Mouse (Mus musculus): Measurements from ENCODE around the gene Yipf4.

Yipf4 gene

GRCm38 (mm10) chr17:74522797-74523723 lies 33.8 kb downstream of the Yipf4 start:
- DNase-seq (ENCODE audit: low read depth, low spot score), result no peak

GRCm38 (mm10) chr17:74526117-74526516 lies 36.8 kb downstream of the Yipf4 start:
- DNase-seq (ENCODE audit: low read depth, low spot score), result no peak

- no peak for DNase-seq (ENCODE audit: low read depth, low spot score)
These were observed 37.7 kb downstream of the Yipf4 start for GRCm38 (mm10) chr17:74526806-74527653.

GRCm38 (mm10) chr17:74527729-74528607 lies 38.7 kb downstream of the Yipf4 start, which contains the start of gene Birc6:
TSS of gene Birc6 (plus strand) at chr17:74528295.
- peak; percentile 98 for DNase-seq (ENCODE audit: low read depth, low spot score)

GRCm38 (mm10) chr17:74528648-74529532 lies 39.6 kb downstream of the Yipf4 start:
- DNase-seq (ENCODE audit: low read depth, low spot score), result no peak

GRCm38 (mm10) chr17:74529533-74529824 lies 40.2 kb downstream of the Yipf4 start:
- no peak for DNase-seq (ENCODE audit: low read depth, low spot score)

GRCm38 (mm10) chr17:74534971-74535370 lies 45.7 kb downstream of the Yipf4 start:
- no peak for DNase-seq (ENCODE audit: low read depth, low spot score)

- DNase-seq (ENCODE audit: low read depth, low spot score), result no peak
These were observed 48.2 kb downstream of the Yipf4 start for GRCm38 (mm10) chr17:74537526-74537925.

GRCm38 (mm10) chr17:74543615-74544014 lies 54.3 kb downstream of the Yipf4 start:
- no peak for DNase-seq (ENCODE audit: low read depth, low spot score)

Data from embryo, embryonic 11.5 days (tissue).